Mouse (Mus musculus): ENCODE results near the gene Mlxipl. TPM values are rescaled to one million over a fixed set of nuclear protein-coding genes. Genes with fewer than 3 reads are reported as not detected.
"Not testable (repeated sequence)": the region's sequence is repeated elsewhere in the genome, so short reads cannot be mapped to it uniquely, and the experiment has no call there.

The Mlxipl gene
- total RNA-seq (2021), result 10 to 100 TPM; 14.1 to 26.6 TPM
- long read RNA-seq, experiment 1, partial matches to known transcripts, result 5 of 50 reads
- long read RNA-seq, experiment 1, other reads (novel, unspliced or antisense), result 44 of 50 reads
- long read RNA-seq, experiment 2, partial matches to known transcripts, result 38 of 38 reads
- long read RNA-seq, experiment 2, other reads (novel, unspliced or antisense), result 0 of 38 reads

DNA sequence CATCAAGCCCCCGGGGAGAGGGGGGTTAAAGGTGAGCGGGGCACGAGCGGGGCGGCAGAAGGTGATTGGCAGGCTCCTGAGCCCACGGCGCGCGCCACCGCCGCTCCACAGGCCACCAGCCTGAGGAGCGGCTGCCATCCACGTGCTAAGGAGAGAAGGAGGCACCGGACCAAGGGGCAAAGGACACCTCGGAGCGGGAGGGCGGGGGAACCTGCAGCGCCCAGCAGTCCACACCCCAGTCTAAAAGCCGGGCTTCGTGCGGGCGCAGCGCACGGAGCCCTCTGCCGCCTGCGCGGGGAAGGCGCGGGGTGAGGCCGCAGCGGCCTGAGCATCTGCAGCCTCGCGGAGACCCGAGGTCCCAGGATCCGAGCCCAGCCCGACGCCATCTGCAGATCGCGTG lies at the start of gene Mlxipl:
Gene Mlxipl, plus strand, starts transcription at position 238 of the 400 bp plus-strand sequence.
- DNase-seq, result no peak

DNA sequence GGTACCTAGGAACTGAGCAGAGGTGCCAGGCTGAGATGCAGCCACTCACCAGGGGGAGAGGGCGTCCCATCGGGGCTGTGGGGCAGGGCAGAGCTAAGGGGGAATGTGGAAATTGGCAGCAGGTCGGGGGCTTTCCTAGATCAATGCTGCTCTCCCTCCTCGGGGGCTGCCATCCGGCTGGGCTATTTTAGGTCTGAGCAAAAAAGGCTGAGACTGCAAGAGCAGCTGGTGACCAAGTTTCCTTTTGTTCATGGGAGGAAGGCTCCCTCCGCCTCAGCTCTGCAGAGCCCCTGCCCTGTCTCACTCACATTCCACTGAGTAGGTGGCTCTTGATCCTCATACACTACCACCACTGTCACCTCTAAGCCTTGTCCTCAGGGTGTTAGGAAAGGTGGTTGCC lies 49.6 kb upstream of the Mlxipl start:
- DNase-seq, result no peak

DNA sequence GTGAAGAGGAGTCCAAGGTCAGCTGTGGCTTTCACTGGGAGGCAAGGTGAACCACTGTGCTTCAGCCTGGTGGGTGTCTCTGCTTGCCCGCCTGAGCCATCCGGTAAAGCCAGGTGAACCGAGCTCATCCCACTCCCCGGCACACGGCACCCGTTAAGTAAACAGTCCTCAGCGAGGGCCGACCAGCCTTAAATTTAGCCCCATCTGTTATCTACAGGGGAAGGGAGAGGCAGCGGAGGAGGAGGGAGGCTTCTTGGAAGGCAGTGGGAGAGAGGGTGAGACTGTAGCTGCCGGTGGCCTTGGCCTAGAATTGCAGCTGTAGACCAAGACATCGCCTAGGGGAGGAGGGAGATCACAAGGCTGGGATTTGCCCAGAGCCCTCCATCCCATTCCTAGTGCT lies 48.9 kb upstream of the Mlxipl start:
- DNase-seq, result no peak

DNA sequence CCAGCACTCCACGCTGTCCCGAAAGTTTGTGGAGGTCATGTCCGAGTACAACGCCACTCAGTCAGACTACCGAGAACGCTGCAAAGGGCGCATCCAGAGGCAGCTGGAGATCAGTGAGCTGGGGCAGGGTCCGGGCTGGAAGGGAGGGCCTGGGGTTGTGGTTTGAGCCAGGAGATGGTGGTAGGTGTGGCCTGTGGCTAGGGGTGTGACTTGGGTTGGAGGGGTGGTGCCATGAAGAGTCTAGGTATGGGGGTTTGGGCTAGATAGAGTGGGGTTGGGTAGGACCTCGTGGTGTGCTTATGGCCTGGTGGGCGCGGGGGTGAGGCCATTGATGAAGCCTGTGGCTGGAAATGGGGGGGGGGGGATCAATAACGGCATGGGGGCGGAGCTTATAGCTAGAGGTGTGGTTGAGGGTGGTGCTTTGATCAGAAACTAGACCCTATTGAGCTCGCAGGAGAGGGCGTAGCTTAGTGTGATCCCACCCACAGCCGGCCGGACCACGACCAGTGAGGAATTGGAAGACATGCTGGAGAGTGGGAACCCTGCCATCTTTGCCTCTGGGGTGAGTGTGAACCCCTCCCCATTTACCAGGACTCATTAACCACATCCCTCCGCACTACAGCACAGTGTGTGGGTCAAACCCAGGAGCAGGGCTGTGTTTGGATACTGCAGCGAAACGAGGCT lies 47.4 kb upstream of the Mlxipl start:
- DNase-seq, result no peak

DNA sequence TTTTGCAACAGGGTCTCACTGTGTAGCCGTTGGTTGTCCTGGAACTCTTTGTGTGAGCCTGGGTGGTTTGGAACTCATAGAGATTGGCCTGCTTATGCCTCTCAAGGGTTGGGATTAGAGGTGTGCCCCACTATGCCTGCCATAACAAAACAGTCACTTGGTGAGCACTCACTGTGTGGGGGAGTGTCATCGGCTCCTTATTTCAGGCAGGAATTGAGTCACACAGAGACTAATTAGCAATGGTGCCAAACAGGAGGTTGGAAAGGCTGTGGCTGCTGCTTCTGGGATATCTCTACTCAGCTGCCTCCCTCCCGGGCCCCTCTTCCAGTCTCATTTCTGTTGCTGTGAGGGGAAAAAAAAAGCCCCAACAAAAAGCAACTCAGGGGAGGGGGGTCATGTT lies 45.1 kb upstream of the Mlxipl start:
- no peak for DNase-seq

DNA sequence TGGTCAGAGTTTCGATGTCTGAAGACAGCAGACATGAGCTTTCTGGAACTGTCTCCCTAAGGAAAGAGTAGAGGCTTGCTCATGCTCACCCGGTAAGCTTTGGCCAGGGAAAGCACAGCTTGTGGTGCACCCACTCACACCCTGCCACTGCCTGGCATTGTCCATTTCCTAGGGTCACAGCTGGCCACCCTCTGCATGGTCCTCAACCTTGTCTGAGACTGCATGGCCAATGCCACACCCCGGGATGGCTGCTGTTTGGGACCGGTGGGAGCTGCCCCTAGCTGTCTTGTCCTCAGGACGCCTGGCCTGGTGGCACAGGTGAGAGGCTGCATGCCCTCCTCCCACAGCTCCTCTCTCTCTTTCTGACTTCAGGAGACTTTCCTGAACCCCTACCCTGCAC lies 41.2 kb upstream of the Mlxipl start:
- no peak for DNase-seq

DNA sequence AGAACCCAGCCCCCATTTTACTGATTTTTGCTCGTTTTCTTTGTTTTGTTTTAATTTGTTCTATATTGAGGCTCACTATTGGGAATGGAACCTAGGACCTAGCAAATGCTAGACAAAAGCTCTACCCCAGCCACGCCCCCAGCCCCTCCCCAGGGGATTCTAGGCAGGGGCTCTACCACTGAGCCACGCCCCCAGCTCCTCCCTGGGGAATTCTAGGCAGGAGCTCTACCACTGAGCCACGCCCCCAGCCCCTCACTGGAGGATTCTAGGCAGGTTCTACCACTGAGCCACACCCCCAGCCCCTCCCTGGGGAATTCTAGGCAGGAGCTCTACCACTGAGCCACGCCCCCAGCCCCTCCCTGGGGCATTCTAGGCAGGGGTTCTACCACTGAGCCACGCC lies 40.4 kb upstream of the Mlxipl start:
- DNase-seq, result not testable (repeated sequence)

DNA sequence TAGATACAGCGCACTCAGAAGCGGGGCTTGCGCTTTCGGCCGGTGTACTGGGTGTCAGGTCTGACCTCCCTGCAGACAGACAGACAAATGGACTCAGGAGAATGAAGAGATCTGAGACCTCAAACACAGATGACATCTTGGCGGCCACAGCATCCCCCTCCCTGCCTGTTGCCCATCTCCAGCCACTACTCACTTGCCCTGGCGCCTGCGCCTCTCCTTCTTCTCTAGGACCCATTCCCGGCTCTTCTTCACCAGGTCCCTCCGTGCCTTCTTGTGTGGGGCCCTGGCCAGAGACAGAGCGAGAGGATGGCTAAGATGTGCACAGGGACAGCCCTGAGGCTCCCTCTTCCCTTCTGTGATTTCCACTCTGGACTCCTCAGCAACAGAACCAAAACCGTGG lies 36.3 kb upstream of the Mlxipl start:
- no peak for DNase-seq

DNA sequence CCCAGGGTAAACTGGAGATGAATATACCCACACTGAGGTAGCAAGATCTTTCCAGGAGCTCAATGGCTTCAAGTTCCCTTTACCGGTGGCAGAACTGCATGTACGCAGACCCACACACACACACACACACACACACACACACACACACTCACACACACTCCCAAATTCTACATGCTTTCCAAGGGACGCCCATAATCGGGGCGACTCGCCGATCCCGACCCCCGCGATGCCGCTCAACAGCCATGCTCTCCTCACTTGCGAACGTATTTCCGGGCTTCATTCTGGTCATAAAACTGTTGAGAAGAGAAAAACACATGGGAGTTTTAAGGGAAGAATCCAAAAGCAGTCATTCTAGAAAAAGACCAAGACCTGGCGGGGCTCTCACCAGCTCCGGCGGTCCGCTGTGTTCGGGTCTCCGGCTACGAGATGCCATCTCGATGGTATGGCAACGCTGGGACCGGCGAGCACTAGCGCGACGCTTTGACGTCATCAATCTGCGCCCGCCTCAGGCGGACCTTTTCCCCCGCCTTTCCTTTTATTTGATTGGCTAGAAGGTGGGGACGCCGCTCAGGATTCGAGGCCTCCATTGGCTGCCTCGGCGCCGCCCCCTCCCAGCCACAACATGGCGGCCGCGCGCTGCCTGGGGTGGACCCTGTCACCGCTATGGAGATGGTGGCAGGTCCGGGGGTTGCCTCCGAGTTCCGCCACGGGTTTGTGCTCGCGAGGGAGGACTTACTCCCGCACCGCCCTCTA lies 25.9 kb upstream of the Mlxipl start, which contains the start of gene Dnajc30:
Gene Dnajc30, plus strand, starts transcription at position 574 of the 753 bp plus-strand sequence.
- DNase-seq, result peak; percentile 97

DNA sequence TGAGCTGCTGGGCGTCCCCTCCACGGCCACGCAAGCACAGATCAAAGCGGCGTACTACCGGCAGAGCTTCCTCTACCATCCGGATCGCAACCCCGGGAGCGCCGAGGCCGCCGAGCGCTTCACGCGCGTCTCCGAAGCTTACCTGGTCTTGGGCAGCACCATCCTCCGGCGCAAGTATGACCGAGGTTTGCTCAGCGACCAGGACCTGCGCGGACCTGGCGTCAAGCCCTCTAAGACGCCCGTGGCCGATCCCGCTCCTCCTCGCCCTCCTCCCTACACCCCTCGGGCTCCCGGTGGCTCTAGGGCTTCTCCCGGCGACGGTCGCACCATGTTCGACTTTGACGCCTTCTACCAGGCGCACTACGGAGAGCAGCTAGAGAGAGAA lies 25.3 kb upstream of the Mlxipl start:
- DNase-seq, result no peak

DNA sequence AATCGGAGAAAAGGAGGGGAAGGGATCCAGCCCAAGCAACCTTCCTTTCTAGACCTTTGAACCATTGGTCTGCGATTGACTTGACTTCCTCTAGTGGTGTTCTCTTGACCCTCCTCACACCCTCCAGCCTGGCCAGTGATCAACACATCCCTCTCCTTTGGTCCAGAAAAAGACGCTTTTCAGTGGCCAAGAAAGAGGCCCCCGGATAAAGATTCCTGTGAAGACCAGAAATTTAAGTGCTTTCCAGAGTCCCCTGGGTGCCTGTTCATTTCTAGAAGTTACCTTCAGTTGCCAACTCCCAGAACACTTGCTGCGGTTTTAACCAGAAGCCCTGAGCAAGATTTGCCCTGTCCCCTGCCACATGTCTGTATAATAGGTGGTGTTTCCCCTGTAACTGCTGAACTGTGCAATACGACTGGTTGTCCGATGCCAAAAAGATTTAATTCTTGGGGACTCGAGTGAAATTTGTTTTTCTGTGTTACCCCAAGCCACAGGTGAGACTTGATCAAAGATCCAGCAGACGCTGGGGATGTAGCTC lies 24.7 kb upstream of the Mlxipl start, which contains the start of gene Bud23:
Gene Bud23, minus strand, starts transcription at position 51 of the 538 bp plus-strand sequence.
- DNase-seq, result peak in 1 of 2 experiments; percentile 10

DNA sequence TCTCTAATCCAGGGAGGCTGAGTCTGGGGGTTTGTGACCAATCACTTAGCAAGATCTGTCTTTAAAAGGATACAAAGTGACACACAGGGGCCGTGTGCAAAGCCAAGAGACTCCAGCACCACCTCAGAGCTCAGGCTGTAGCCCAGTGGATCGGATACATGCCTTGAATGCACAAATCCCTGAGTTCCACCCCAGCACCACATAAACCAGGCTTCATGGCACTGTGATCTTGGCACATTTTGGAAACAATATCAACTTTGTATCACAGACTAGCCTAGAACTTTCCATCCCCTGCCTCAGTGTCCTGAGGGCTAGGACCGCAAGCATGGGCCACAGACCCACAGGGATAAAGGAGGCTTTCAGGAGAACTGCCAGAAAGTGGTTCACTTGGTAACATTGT lies 23.7 kb upstream of the Mlxipl start:
- DNase-seq, result no peak

DNA sequence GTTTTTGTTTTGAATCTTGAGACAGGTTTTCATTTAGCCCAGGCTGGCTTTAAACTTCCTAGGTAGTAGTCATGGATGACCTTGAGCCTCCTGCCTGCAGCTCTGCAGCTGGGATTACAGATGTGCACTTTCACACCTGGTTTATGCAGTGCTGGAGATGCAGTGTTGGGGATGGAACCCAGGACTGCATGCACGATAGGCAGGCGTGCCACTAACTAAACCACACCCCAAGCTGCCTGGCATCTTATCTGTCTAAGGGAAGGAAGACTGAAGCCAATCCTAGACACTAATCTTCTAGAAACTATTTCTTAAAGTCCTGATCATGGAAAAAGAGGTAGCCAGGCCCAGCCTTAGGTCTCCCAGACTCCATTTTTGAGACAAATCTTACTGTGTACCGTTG lies 19.2 kb upstream of the Mlxipl start:
- DNase-seq, result no peak

DNA sequence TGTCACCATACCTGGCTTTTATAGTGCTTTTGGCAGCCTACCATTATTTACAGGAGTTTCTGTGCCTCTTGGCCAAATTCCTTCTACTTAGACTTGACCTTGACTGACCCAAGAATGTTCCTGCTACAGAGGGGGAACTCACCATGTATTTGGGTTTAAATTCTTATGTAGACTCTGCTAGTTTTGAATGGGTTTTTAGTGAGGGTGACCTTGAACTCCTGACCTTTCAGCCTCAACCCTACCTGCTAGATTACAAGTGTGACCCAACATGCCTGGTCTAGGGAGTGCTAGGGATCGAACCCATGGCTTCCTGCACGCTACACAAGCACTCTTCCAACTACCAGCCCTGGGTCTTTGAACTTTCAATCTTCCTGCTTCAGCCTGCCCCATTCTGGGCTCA lies 17.6 kb upstream of the Mlxipl start:
- DNase-seq, result no peak

DNA sequence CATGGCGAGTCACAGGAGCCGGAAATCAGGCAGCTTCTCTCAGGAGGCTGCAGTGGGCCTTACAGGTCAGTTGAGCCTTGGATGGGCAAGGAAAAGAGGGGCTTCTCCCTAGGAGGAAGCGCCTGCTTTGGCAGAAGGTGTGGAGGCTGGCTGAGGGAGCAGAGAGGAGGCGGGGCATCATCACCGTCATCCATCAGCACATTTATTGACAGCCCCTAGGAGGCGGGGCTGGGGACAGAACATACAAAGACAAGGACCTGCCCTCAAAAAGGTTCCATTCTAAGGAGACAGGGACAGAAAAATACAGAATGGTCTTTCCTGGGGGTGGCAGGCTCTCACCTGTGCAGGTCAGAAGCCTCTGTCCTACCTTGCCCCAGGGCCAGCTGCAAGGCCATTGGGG lies 17.0 kb upstream of the Mlxipl start:
- DNase-seq, result no peak

DNA sequence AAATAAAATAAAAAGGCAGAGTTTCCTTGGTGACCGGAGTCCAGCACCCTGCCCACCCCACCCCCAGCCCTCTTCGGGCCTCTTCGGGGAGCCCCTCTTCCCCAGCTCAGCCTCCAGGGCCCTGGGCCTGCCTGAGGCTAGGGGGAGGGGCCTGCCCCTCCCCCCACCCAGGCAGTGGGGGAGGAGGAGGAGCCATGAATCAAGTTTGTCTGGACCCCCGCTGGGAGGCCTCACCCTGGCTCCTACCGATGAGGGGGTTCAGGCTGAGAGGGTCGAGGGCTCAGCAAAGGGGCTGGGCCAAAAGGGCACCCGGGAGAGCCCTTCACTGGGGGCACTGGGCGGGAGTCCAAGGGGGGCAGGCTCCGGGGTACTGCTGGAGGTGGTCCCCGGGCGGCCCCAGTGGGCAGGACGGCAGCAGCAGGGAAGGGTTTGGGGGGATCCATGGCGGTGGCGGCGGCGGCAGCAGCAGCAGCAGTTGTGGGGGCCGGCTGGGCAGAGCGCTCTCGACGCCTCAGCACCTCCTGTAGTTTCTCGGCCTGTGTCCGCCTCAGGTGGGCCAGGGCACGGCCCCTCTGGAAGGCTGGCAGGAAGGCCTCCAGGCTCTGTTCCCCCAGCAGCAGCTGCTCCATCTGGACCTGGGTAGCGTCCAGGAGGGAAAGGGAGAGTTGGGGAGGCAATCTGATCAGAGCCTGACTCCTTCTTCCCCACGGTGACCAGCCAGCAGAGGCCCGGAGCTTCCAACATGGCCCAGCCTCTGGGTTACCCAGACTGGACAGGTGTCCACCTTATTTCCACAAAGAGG lies 16.1 kb upstream of the Mlxipl start:
- no peak for DNase-seq

DNA sequence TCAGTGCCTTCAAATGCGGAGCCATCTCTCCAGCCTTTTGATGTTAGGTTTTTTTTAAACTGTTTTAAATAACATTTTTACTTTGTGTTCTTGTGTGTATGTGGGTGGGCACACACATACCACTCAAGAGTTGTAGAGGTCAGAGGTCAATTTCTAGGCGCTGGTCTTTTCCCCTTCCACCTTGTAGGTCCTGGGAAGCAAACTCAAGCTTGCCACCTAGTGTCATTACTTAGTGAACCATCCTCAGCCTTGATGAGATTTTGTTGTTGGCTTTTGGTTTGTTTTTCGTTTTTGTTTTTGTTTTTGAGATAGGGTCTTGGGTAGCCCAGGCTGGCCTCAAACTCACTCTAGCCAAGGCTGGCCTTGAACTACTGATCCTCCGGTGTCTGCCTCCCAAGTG lies 14.0 kb upstream of the Mlxipl start:
- DNase-seq, result no peak

DNA sequence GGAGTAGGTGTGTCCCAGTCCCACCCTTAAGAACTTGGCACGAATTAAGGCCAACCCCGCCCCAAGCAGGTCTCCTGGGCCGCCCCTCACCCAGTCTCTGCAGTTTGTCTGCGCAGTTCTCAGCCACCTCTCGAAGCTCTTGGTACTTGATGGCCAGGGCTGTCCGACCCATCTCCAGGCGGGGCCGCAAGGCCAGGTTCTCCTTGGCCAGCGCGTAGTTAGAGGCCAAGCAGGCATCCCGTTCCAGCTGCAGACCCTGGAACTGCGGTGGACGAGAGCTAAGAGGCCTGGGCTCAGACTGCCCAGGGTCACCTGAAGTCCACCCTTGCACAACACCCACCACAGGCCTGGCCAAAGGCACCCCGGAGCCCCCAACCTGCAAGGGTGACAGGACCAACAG lies 13.3 kb upstream of the Mlxipl start:
- no peak for DNase-seq

DNA sequence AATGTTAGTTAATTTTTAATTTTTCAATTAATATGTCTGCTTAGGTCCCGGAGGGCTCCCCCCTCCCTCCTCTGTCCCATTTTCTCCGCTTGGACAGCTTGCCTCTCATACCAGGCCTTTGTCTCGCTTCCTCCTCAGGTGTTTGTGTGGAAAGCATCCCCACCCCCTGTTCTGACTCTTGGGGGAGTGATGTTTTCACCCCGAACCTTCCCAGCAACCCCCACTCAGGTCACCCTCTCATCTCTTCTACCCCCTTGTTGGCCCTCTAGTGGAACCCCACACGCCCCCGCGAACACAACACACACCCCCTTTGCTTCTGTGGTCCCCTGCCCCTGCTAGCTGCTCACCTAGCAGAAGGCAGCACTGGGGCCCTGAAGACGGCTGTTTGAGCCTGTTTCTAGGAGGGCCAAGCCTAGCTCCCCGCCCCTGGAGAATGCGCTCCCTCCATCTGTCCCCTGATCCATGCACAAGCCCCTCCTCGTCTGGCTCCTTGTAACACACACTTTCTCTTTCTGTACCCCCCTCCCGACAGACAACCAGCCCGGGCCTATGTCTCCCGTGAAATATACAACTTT lies 12.7 kb upstream of the Mlxipl start:
- DNase-seq, result peak; percentile 18 to 20

DNA sequence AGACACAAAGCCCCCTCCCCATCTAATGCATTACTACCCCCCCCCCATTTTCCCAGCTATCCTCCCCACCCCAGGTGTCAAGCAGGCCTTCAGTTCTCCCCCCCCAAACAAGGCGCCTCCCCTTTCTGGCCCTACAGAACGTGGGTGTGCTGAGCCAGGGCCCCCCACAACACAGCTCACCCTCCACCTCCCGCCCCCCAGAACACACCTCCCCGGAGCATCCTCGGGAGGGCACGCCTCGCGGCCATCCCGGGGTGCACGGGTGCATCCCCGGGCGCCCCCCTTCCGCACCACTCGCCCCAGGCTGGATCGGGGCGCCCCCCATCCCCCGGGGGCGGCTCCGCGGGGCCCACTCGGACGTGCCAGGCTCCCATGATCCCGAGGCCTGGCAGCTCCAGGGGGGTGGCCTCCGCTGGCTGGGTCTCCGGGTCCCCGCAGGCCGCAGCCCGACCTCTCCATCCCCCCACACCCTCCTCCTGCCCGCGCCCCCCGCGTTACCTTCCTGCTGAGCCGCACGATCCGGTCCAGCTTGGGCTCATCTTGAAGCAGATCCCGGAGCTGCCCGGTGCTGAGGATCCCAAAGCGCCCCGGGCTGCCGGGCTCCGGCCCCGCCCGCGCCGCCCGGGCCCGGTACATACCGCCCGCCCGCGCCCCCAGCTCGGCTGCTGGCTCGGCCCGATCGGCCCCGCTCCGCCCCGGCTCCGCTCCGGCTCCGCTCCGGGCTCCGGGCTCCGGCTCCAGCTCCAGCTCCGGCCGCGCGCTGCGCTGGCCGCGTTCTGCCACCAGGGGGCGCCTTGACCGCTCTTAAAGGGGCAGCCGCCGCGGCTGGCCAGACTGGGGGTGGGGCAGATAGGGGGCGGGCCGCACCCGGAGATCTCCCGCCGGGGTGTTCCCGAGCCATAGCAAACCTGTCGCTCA lies 11.9 kb upstream of the Mlxipl start, which contains the start of gene Vps37d:
Gene Vps37d, minus strand, starts transcription at position 703 of the 918 bp plus-strand sequence.
- peak; percentile 91 to 96 for DNase-seq

DNA sequence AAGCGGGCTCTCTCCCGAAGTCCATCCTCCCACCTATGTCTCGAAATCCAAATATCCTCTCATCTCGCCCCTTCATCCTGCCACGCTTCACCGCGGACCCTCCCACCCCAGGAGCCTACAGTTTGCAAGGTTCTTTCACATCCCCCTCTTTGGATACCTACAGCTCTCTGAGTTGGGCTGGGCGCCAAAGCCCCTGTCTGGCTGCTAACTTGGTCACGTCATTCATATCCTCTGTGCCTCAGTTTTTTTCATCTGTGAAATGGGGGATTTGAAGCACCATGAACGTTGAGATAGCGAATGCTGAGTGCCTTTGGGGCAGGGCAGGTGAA lies 11.2 kb upstream of the Mlxipl start:
- DNase-seq, result no peak

All from heart, adult 18-20 months (tissue).